Mouse (Mus musculus) kidney, embryonic 14.5 days (tissue): ENCODE measurements around the gene Gsta4. TPM values are rescaled to one million over a fixed set of nuclear protein-coding genes. Genes with fewer than 3 reads are reported as not detected.
"Not testable (repeated sequence)": the region's sequence is repeated elsewhere in the genome, so short reads cannot be mapped to it uniquely, and the experiment has no call there.

ENCODE experiments used
- ATAC-seq: fragments of 200-750 bp; cut with Nextera tagmentation; 2 replicates; pipeline ENCODE4 v1.8.0; 2017; ENCODE audit warnings: moderate number of reproducible peaks, mild to moderate bottlenecking, moderate TSS enrichment, moderate library complexity; ENCODE audit not compliant: low FRiP score, low TSS enrichment
- H3K27ac ChIP-seq: fragments of 300-500 bp; sonication (generic); 2 replicates; pipeline ENCODE4 v1.5.1; 2014; ENCODE audit warnings: low read depth, mild to moderate bottlenecking, low read length, moderate library complexity, mixed read lengths
- H3K27me3 ChIP-seq: fragments of 300-500 bp; sonication (generic); 2 replicates; pipeline ENCODE4 v1.6.1; 2014; ENCODE audit warnings: mild to moderate bottlenecking, low read length; ENCODE audit not compliant: control insufficient read depth, insufficient read depth
- H3K36me3 ChIP-seq: fragments of 300-500 bp; sonication (generic); 2 replicates; pipeline ENCODE4 v1.6.1; 2014; ENCODE audit warnings: low read length, mixed read lengths; ENCODE audit not compliant: control insufficient read depth, insufficient read depth
- H3K4me1 ChIP-seq: fragments of 300-500 bp; sonication (generic); 2 replicates; pipeline ENCODE4 v1.6.1; 2014; ENCODE audit warnings: low read length, mixed read lengths; ENCODE audit not compliant: control insufficient read depth, insufficient read depth
- H3K4me2 ChIP-seq: fragments of 300-500 bp; sonication (generic); replicated peaks from 2 replicates; pipeline ENCODE4 v1.6.1; 2014; ENCODE audit warnings: low read depth, mild to moderate bottlenecking, low read length
- H3K4me3 ChIP-seq: fragments of 300-500 bp; sonication (generic); 2 replicates; pipeline ENCODE4 v1.5.1; 2014; ENCODE audit warnings: mild to moderate bottlenecking, low read length
- H3K9ac ChIP-seq: fragments of 300-500 bp; sonication (generic); 2 replicates; pipeline ENCODE4 v1.6.1; 2014; ENCODE audit warnings: low read depth, mild to moderate bottlenecking, low read length, moderate library complexity
- H3K9me3 ChIP-seq: fragments of 300-500 bp; sonication (generic); 2 replicates; pipeline ENCODE4 v1.6.1; 2016; ENCODE audit warnings: low read length; ENCODE audit not compliant: control insufficient read depth
- WGBS: fragments of 180-500 bp; shearing (Covaris S2); extraction: QIAGEN DNeasy Blood & Tissue Kit; methylation state at CpG from one replicate; pipeline ENCODE4 v1.1.7; 2014; 5-methylcytosine and 5-hydroxymethylcytosine counted together
- polyA plus RNA-seq: library from polyadenylated mRNA; unstranded; fragments of >200 nt; fragmentation: Nextera tagmentation; extraction: Ambion mirVana; gene quantifications from 2 replicates; pipeline ENCODE4 v1.2.1, GENCODE M21; 2014

Gsta4 gene
- polyA plus RNA-seq, 1 experiment from 2014 or later, result 102 TPM

DNA sequence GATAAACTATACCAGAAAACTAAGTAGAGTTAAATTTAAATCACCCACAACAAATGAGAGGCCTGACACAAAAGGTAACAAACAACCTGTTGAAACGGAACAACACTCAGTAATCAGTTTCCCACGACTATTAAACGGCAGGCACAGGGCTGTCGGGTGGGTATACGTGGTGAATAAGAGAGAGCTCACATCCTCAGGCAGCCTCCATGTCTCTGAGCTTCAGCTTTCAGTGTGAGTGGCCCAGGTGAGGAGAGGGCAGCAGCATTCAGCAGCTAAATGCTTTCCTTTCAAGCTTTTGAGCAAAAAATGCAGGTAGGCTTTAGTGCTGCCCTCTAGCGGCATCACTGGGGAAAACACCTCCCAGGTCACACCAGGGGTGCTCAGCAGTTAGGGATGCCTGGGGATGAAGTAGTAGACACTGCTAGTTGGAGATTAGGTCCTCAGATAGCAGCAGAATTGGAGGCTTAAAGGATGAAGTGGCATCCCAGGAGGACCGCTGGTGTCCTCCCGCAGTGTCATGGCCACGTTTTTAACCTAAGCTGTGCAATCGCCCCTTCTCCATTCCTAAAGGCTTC lies 50.6 kb downstream of the Gsta4 start:
- not testable (repeated sequence) for H3K9ac ChIP-seq, H3K27me3 ChIP-seq, H3K27ac ChIP-seq, H3K4me3 ChIP-seq, H3K4me2 ChIP-seq, ATAC-seq, H3K4me1 ChIP-seq, H3K36me3 ChIP-seq, H3K9me3 ChIP-seq
- no CpG with 5 or more reads among the region's 10 CpGs for WGBS

DNA sequence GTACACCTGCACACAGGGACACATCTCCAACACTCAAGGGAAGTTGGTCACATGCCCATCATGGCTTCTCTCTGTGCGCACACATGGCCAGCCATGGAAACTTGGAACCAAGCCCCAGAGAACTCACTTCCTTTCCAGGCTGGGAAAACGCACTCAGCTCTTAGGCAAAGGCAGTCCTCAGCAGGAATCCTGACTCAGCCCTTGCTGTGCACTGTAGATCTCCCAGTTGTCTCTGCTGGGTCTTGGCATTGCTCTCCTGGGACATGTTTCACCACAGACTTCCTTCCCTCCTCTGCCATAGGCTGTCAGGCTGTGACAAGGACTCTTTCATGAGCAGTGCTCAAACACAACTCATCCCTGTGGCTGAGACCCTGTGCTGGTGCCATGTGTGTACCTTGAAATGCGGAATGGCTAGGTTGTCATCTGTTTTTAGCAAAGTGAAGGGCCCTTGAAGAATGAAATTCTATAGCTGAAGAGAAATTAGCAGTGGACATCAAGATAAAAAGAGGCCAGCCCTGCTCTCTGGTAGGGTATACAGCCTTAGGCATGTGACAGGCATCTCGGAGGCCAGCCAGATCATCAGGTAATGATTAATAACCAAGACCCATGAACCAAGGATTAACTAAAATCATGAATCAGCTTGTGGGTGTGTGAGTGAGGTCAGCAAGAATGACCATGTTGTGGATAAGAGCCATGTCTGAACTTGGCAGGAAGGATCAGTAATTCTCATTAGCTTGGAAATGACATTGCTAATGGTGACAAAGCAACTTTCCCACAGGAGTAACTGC lies 73.3 kb downstream of the Gsta4 start:
- not testable (repeated sequence) for H3K9ac ChIP-seq, H3K27ac ChIP-seq, H3K4me2 ChIP-seq, H3K4me1 ChIP-seq, ATAC-seq, H3K36me3 ChIP-seq, H3K9me3 ChIP-seq, H3K4me3 ChIP-seq, H3K27me3 ChIP-seq
- WGBS, result 74% methylated on average over 4 of the region's 4 CpGs

DNA sequence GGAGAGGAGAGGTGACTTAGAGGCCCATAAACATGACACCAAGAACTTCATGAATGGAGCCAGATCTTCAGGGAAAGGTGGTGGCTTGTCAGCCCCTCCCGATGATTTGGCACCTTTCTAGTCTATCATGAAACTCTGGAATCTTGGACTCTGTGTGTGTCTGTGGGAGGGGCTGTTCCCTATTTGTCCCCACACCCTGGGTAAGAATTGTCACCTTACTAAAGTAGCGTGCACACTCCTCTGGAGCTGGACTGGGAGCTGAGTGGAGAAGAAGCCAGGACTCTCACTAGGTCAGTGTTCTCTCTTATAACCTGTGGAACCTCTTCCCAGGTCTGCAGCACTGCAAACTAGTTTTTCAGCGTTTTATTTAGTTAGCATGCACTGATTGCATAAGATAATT lies 74.3 kb downstream of the Gsta4 start, which contains the start of gene Gm3776:
Gene Gm3776 (plus strand): TSS at position 216 of the 400 bp plus-strand sequence.
- H3K27ac ChIP-seq, H3K4me2 ChIP-seq, H3K9ac ChIP-seq, H3K4me1 ChIP-seq, H3K9me3 ChIP-seq, H3K4me3 ChIP-seq, H3K27me3 ChIP-seq, ATAC-seq, H3K36me3 ChIP-seq: not testable (repeated sequence)
- 67% methylated on average over 1 of the region's 3 CpGs for WGBS

Other genes starting within 250 kb of the Gsta4 start
- gene Gcm1, start 130.8 kb upstream of the Gsta4 start, polyA plus RNA-seq, result 0.39 and 0.51 TPM in 2 replicates
- gene Fbxo9, start 73.7 kb upstream of the Gsta4 start, polyA plus RNA-seq, result 34.6 and 43.9 TPM in 2 replicates
- 19.6 and 29.3 TPM in 2 replicates for gene Ick, start 73.6 kb upstream of the Gsta4 start, polyA plus RNA-seq
- not detected in 2 replicates for gene Gsta1, start 47.9 kb downstream of the Gsta4 start, polyA plus RNA-seq
- not detected in 2 replicates for gene Gm3776, start 74.4 kb downstream of the Gsta4 start, polyA plus RNA-seq
- gene Gm10639, start 107.1 kb downstream of the Gsta4 start, polyA plus RNA-seq, result 3.9 and 4.9 TPM in 2 replicates
- not detected in 2 replicates for gene Omt2a, start 132.0 kb downstream of the Gsta4 start, polyA plus RNA-seq
- not detected in 2 replicates for gene Omt2b, start 144.8 kb downstream of the Gsta4 start, polyA plus RNA-seq
- gene Gsta2, start 173.0 kb downstream of the Gsta4 start, polyA plus RNA-seq, result 2.6 and 3.6 TPM in 2 replicates
- gene Dppa5a, start 185.4 kb downstream of the Gsta4 start, polyA plus RNA-seq, result not detected in 2 replicates
- gene Ooep, start 196.0 kb downstream of the Gsta4 start, polyA plus RNA-seq, result 2.1 and 2.2 TPM in 2 replicates
- 0.34 and 0.41 TPM in 2 replicates for gene Ddx43, start 213.0 kb downstream of the Gsta4 start, polyA plus RNA-seq